Mouse (Mus musculus) limb, embryonic 10.5 days (tissue): ENCODE measurements around the gene Snca. TPM values are rescaled to one million over a fixed set of nuclear protein-coding genes. Genes with fewer than 3 reads are reported as not detected.

Source experiments
- DNase-seq: peaks from one replicate; pipeline ENCODE4 v3.0.0-alpha.2; 2017; ENCODE audit warnings: low spot score
- H3K27ac ChIP-seq: fragments of 300-500 bp; sonication (generic); 2 replicates; pipeline ENCODE4 v1.5.1; 2016; ENCODE audit warnings: mild to moderate bottlenecking
- H3K27me3 ChIP-seq: fragments of 300-500 bp; sonication (generic); 2 replicates; pipeline ENCODE4 v1.6.1; 2016; ENCODE audit warnings: low read depth, mild to moderate bottlenecking; ENCODE audit not compliant: poor library complexity, severe bottlenecking
- H3K36me3 ChIP-seq: fragments of 300-500 bp; sonication (generic); 2 replicates; pipeline ENCODE4 v1.6.1; 2016; ENCODE audit warnings: mild to moderate bottlenecking, moderate library complexity
- H3K4me1 ChIP-seq: fragments of 300-500 bp; sonication (generic); 2 replicates; pipeline ENCODE4 v1.6.1; 2016
- H3K4me3 ChIP-seq: fragments of 300-500 bp; sonication (generic); 2 replicates; pipeline ENCODE4 v1.5.1; 2016; ENCODE audit warnings: mild to moderate bottlenecking, moderate library complexity
- H3K9me3 ChIP-seq: fragments of 300-500 bp; sonication (generic); replicated peaks from 2 replicates; pipeline ENCODE4 v1.6.1; 2016; ENCODE audit warnings: mild to moderate bottlenecking
- WGBS: fragments of 180-500 bp; shearing (Covaris S2); methylation state at CpG from one replicate; pipeline ENCODE4 v1.1.7; 2016; 5-methylcytosine and 5-hydroxymethylcytosine counted together
- polyA plus RNA-seq: library from polyadenylated mRNA; unstranded; fragments of >200 nt; fragmentation: Nextera tagmentation; extraction: Ambion mirVana; gene quantifications from 2 replicates; pipeline ENCODE4 v1.2.1, GENCODE M21; 2016

Snca gene
- 6.2 and 7.9 TPM in 2 replicates for polyA plus RNA-seq

DNA sequence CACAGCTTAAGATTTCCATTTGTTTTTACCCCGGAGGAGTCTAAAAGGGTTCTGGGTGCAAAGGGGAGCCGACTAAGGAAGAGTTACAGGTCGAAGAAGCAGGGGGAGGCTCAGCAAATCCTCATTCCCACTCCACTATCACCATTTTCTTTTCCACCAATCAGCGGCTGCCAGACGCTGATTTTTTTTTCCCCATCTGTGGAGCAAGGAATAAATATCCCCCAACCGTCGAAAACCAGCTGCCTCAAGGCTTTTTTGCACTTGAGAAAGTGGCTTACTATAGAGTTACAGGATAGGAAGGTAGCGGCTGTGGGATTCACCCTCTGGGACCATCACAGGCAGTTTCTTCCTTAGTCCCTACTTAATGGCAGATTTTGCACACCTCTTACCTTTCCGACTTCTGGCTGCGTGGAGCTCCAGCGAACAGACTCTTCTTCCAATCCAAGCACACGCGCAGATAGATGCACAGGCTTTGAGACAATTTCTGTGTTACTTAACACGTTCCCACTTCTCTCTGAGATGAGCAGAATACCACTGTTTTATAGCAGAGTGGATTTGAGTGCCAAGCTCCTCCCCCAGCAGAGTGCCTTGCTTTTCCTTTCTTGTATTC lies at the start of gene Snca:
Snca (minus strand) TSS at position 574 of the 610 bp plus-strand sequence.
- H3K27ac ChIP-seq, result peak within 1 kb of the TSS; percentile 83

DNA sequence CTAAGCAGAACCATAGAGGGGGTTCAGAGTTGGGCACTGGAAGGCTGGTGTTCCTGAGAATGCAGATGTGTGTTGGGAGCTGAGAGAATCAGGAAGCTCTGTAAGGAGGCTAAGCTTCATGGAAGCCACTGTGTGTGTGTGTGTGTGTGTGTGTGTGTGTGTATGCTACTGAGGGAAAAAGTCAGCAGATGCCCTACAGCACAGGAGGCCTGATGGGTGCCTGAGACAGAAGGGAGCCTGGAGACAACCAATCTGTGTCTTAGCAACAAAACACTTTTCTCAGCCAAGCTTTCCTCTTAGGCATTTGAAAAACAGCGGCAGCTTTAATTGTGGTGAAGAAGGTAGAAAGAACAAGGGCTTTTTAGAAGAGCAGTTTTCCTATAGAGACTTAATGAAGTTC lies 40.5 kb upstream of the Snca start:
- no peaks in the 10 kb centered on the region for H3K36me3 ChIP-seq
- no peak overlapping the region for H3K4me3 ChIP-seq
- no peaks in the 10 kb centered on the region for H3K9me3 ChIP-seq
- 79% methylated on average over 1 of the region's 1 CpGs for WGBS
- H3K27me3 ChIP-seq, result no peaks in the 10 kb centered on the region
- no peak for DNase-seq
- no peaks in the 10 kb centered on the region for H3K4me1 ChIP-seq
- H3K27ac ChIP-seq, result no peak overlapping the region

More for the DNA sequence above, at the start of gene Snca:
- Histone ChIP-seq H3K4me3 (peak within 1 kb of the TSS; percentile 60), H3K27me3 (peaks cover 15% of the 10 kb centered on the region), H3K36me3 (no peaks in the 10 kb centered on the region), H3K9me3 (no peaks in the 10 kb centered on the region), H3K4me1 (peaks cover 17% of the 10 kb centered on the region)
- peak; percentile 48 for DNase-seq
- 2% methylated on average over 14 of the region's 14 CpGs for WGBS

DNA sequence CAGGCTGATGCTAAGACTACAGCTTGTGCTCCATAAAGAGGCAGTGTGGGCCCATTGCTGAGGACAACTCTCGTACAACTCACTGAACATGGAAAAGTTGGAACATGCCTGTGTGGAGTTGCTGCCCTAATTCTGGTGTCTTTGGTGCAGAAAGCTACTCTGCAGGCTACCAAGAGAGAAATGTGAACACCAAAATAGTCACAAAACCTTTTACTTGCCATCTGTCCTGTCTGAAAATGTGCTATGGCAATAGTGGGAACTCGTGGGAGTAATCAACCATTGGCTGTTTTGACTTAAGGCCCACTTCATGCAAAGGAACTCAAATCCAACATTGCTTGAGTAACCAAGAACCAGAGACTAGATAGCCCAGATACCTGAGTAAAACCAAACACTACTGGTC lies 26.9 kb upstream of the Snca start:
- Histone ChIP-seq H3K4me3 (no peak overlapping the region), H3K27me3 (no peaks in the 10 kb centered on the region), H3K36me3 (no peaks in the 10 kb centered on the region), H3K9me3 (no peaks in the 10 kb centered on the region), H3K4me1 (no peaks in the 10 kb centered on the region), H3K27ac (no peak overlapping the region)
- 80% methylated on average over 2 of the region's 2 CpGs for WGBS
- DNase-seq, result no peak

DNA sequence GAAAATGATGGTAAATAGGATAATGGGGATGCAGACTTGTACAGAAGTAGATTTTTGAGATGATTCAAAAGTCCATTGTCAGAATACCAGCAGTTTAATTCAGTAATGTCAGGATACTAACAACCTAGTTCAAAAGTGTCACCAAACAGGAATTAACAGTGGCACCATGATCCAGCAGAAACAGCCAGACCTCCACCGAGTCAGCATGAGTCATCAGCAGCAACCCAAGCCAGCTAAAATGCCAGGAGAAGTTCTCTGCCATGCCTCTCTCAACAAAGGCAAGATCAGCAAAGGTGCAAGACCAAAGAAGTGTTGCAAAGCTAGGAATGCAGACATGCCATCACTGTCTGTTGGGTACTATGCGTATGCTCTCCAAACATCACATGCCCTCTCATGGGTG lies 22.0 kb upstream of the Snca start:
- no peak for DNase-seq
- Histone ChIP-seq H3K36me3 (no peaks in the 10 kb centered on the region), H3K9me3 (no peaks in the 10 kb centered on the region), H3K27me3 (no peaks in the 10 kb centered on the region), H3K27ac (no peak overlapping the region), H3K4me1 (no peaks in the 10 kb centered on the region), H3K4me3 (no peak overlapping the region)
- WGBS, result 94% methylated on average over 2 of the region's 2 CpGs

DNA sequence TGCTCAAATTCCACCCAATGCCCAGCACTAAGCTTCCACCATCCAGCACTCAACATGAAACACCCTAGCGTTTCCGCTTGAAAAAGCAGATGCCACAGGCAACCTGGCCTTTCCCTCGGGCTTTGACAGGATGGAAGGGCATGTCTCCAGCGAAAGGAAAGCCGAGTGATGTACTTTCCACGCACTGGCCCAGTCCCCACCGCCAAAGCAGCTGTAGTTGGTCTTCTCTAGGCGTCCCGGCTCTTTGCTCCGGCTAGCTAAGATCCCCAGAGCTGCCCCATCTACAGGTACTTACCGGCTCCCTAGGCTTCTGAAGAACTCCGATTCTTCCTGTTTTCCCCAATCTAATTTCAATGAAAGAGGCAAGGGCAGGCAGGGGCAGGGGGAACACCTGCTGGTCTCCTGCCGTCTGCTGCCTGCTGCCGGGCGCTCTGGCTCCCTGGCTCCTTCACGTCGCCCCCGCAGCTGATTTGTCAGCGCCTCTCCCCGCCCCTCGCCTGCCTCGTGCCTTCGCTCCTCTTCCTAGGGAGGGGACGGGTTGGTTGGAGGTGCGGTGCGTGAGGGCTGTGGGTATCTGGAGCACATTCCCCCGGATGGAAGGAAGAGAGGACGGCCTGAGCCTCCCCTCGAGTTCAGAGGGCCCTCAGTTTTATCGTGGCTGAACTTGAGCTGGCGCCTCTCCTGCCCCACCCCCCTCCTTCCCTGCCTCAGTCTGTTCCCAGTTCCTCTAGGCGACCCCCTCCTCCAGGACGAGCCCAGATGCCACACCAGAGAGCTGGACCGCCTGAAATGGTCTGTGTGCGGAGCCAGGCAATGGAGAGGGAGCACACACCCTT lies 1.0 kb downstream of the Snca start:
- peaks cover 15% of the 10 kb centered on the region for H3K27me3 ChIP-seq
- 2% methylated on average over 35 of the region's 35 CpGs for whole genome bisulfite sequencing
- no peaks in the 10 kb centered on the region for H3K36me3 ChIP-seq
- H3K4me1 ChIP-seq, result peaks cover 17% of the 10 kb centered on the region
- peak overlapping the region; percentile 83 for H3K27ac ChIP-seq
- no peaks in the 10 kb centered on the region for H3K9me3 ChIP-seq
- DNase-seq, result peak; percentile 75
- H3K4me3 ChIP-seq, result peak overlapping the region; percentile 60

DNA sequence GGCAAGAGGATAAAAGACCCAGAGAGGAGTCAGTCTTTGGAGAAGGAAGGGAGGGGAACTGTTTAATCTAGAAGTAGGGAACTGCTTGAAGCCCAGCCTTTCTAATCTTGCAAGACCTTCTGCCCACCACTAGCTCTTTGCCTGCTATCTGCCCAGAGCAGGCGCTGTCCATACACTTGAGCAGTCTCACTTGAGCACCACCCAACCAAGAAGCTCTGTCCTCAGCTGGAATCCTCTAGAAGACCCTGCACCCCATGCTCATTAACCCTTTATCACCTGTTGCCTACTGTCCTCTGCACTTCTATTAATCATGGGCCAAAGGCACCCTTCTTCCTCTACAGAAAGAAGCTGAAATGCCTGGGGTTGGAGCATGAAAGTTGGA lies 1.6 kb downstream of the Snca start:
- no peaks in the 10 kb centered on the region for H3K9me3 ChIP-seq
- H3K4me1 ChIP-seq, result peaks cover 17% of the 10 kb centered on the region
- H3K27me3 ChIP-seq, result peaks cover 15% of the 10 kb centered on the region
- H3K4me3 ChIP-seq, result peak overlapping the region; percentile 60
- DNase-seq, result no peak
- H3K36me3 ChIP-seq, result no peaks in the 10 kb centered on the region
- WGBS, result 37% methylated on average over 1 of the region's 1 CpGs
- H3K27ac ChIP-seq, result 0 out of 2 replicates have a peak overlapping the region, but pooled peaks have one; percentile 83

DNA sequence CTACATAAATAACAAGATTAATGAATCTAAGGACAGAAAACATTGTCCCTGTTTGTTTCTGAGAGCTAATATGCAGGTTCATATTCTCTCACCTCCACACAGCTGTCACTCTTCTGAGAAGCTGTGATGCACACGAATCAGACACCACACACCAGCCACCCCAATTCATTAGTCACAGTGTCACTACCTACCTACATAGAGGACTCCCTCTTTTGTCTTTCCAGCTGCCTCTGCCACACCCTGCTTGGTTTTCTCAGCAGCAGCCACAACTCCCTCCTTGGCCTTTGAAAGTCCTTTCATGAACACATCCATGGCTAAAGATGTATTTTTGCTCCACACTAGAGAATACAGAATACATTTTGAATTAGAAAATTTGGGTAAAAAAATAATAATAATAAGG lies 2.4 kb downstream of the Snca start:
- Histone ChIP-seq H3K4me1 (peaks cover 17% of the 10 kb centered on the region), H3K9me3 (no peaks in the 10 kb centered on the region), H3K27ac (no peak overlapping the region), H3K4me3 (no peak overlapping the region), H3K27me3 (peaks cover 15% of the 10 kb centered on the region), H3K36me3 (no peaks in the 10 kb centered on the region)
- WGBS, result 74% methylated on average over 1 of the region's 1 CpGs
- no peak for DNase-seq

DNA sequence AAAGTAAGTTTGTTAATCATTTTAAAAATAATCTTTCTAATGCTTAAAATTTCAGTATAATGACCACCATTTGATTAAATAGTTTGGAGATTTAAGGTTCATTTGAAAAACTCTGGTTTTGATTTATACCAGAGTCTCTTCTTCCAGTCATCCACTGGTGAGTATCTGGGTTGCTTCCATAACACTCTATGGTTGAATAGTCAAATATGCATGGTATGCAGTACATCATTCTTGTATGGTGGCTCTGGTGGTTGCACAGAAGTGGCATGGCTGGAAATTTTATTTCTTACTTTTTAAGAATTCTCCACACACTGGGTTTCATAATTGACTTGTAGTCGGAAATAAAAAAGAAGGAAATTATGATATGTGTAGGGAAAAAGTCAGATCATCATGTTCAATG lies 10.4 kb downstream of the Snca start:
- DNase-seq, result no peak
- 85% methylated on average over 1 of the region's 1 CpGs for WGBS
- H3K36me3 ChIP-seq, result no peaks in the 10 kb centered on the region
- no peaks in the 10 kb centered on the region for H3K27me3 ChIP-seq
- no peak overlapping the region for H3K27ac ChIP-seq
- no peaks in the 10 kb centered on the region for H3K9me3 ChIP-seq
- no peaks in the 10 kb centered on the region for H3K4me1 ChIP-seq
- H3K4me3 ChIP-seq, result no peak overlapping the region

DNA sequence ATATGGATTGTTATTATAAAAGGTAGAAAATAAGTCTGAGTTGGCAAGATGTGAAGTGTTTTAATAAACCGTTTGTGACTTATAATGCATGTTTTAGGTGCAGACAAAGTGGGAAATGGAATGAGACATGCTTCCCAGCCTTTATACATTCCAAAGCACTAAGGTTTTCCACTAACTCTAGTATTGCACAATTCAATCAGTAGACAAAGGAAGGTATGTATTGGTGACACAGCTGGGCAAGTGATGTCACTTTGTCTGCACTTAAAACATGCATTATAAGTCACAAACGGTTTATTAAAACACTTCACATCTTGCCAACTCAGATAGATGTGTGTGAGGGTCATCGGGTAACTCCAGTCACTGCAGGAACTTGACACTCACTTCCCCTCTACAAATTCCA lies 16.1 kb downstream of the Snca start:
- Histone ChIP-seq H3K27ac (no peak overlapping the region), H3K4me1 (no peaks in the 10 kb centered on the region), H3K9me3 (no peaks in the 10 kb centered on the region), H3K36me3 (no peaks in the 10 kb centered on the region), H3K27me3 (no peaks in the 10 kb centered on the region), H3K4me3 (no peak overlapping the region)
- no peak for DNase-seq
- WGBS, result 83% methylated on average over 3 of the region's 3 CpGs

DNA sequence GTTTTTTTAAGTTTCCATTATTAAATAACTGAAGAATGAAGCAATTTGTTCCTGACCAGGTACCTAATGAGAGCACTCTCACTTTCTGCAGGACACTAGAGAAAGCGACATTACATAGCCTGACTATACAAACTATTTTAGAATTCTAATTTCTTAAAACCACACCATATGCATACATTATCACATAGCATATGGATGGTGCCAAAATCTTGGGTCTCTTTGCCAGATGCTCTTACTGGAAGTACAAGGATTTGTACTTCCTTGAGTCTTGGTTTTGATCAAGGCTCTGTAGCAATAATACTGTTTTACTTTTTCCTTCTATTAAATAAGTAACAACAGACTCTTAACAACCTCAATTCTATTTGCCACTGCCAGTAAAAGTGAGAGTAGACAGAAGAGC lies 31.4 kb downstream of the Snca start:
- Histone ChIP-seq H3K4me3 (no peak overlapping the region), H3K27ac (no peak overlapping the region), H3K36me3 (no peaks in the 10 kb centered on the region), H3K9me3 (no peaks in the 10 kb centered on the region), H3K4me1 (no peaks in the 10 kb centered on the region), H3K27me3 (no peaks in the 10 kb centered on the region)
- 95% methylated on average over 1 of the region's 1 CpGs for WGBS
- no peak for DNase-seq

DNA sequence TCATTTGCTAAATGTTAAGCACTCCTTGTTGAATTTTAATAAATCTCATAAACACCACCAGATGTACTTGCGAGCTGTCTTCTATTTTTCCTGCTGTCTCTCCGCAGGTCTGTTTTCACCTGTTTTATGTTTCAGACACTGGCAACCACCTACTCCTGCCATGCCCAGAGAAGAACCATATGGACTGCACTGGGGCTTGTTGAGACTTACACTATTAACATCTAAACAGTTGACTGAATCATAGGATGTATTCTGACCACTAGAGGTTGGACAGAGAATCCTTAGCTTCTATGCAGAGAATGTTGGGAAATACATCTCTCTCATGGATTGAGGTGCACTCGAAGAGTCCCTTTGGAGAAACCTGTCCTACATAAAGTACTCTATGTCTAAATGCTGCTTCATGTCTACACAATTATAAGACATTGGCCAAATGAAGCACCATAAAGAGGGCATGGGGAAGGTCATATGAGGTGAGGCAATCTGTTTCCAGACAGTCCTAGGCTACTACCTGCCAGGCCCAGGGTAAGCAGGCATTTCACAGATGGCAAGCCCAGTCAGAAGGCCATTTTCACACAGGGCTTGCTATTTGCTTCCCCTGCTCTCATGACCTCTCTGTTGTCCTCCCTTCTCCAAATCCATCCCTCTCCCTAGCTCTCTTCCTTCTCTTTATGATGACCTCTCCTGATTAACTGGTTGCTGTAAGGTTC lies 35.8 kb downstream of the Snca start:
- WGBS, result 96% methylated on average over 3 of the region's 3 CpGs
- Histone ChIP-seq H3K4me3 (no peak overlapping the region), H3K4me1 (no peaks in the 10 kb centered on the region), H3K9me3 (no peaks in the 10 kb centered on the region), H3K27me3 (no peaks in the 10 kb centered on the region), H3K27ac (no peak overlapping the region), H3K36me3 (no peaks in the 10 kb centered on the region)
- no peak for DNase-seq

DNA sequence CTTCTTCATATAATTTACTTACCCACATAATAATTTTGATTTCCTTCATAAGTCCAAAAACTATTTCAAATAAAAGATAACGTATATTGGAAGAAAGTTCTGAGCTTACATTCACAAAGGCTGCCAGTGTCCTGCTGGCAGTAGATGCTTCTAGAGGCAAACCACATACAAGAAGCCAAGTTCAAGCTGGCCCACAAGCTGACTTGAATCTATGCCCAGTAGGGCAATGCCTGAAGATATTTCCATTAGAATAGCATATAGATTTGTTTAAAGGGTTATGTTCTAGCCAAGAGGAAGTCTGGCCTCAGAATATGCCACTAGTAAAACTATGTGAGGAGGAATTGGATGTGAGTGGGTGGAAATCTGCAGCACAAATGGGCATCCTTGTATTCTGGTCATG lies 42.7 kb downstream of the Snca start:
- Histone ChIP-seq H3K27ac (no peak overlapping the region), H3K4me3 (no peak overlapping the region), H3K36me3 (no peaks in the 10 kb centered on the region), H3K4me1 (no peaks in the 10 kb centered on the region), H3K27me3 (no peaks in the 10 kb centered on the region), H3K9me3 (no peaks in the 10 kb centered on the region)
- 88% methylated on average over 1 of the region's 1 CpGs for WGBS
- no peak for DNase-seq

DNA sequence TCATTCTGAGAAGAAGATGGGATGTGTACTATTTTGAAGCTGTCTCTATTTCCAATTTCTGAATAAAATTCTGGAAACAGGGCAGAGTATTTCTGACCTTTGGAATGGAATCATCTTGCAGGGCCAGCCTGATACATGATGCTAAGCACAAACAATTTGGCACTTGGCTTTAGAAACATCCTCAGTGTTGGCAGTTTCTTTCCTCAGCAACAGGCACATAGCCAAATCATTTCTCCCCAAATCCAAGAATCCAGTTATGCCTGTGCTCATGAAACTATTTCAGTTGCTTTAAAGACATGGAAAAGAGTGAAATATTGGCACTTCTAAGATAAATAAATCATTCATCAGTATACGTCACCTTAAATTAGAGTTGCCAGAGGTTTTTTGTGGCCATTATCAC lies 57.8 kb downstream of the Snca start:
- no peaks in the 10 kb centered on the region for H3K4me1 ChIP-seq
- no peak overlapping the region for H3K4me3 ChIP-seq
- H3K36me3 ChIP-seq, result no peaks in the 10 kb centered on the region
- WGBS, result 91% methylated on average over 1 of the region's 1 CpGs
- H3K27me3 ChIP-seq, result no peaks in the 10 kb centered on the region
- H3K27ac ChIP-seq, result no peak overlapping the region
- no peaks in the 10 kb centered on the region for H3K9me3 ChIP-seq
- no peak for DNase-seq
